Mouse (Mus musculus) hindbrain, embryonic 13.5 days (tissue): ENCODE results near the gene Eid3. TPM values are rescaled to one million over a fixed set of nuclear protein-coding genes. Genes with fewer than 3 reads are reported as not detected.

Experiments used
- ATAC-seq: fragments of 200-750 bp; cut with Nextera tagmentation; 2 replicates; pipeline ENCODE4 v1.8.0; 2017; ENCODE audit warnings: moderate TSS enrichment; ENCODE audit not compliant: low FRiP score
- H3K27ac ChIP-seq: fragments of 300-500 bp; sonication (generic); 2 replicates; pipeline ENCODE4 v1.5.1; 2015; ENCODE audit warnings: inconsistent platforms, mild to moderate bottlenecking, moderate library complexity
- H3K27me3 ChIP-seq: fragments of 300-500 bp; sonication (generic); 2 replicates; pipeline ENCODE4 v1.6.1; 2015; ENCODE audit warnings: mild to moderate bottlenecking, inconsistent platforms
- H3K36me3 ChIP-seq: fragments of 300-500 bp; sonication (generic); 2 replicates; pipeline ENCODE4 v1.6.1; 2015; ENCODE audit warnings: mild to moderate bottlenecking, inconsistent platforms
- H3K4me1 ChIP-seq: fragments of 300-500 bp; sonication (generic); replicated peaks from 2 replicates; pipeline ENCODE4 v1.6.1; 2015; ENCODE audit warnings: inconsistent platforms
- H3K4me2 ChIP-seq: fragments of 300-500 bp; sonication (generic); 2 replicates; pipeline ENCODE4 v1.6.1; 2015; ENCODE audit warnings: inconsistent platforms, mild to moderate bottlenecking, moderate library complexity
- H3K4me3 ChIP-seq: fragments of 300-500 bp; sonication (generic); 2 replicates; pipeline ENCODE4 v1.5.1; 2015; ENCODE audit warnings: mild to moderate bottlenecking, inconsistent platforms
- H3K9ac ChIP-seq: fragments of 300-500 bp; sonication (generic); 2 replicates; pipeline ENCODE4 v1.6.1; 2015; ENCODE audit warnings: mild to moderate bottlenecking, inconsistent platforms
- H3K9me3 ChIP-seq: fragments of 300-500 bp; sonication (generic); 2 replicates; pipeline ENCODE4 v1.6.1; 2016; ENCODE audit warnings: inconsistent platforms
- WGBS: fragments of 180-500 bp; shearing (Covaris S2); methylation state at CpG from one replicate; pipeline ENCODE4 v1.1.7; 2015; 5-methylcytosine and 5-hydroxymethylcytosine counted together
- polyA plus RNA-seq: library from polyadenylated mRNA; unstranded; fragments of >200 nt; fragmentation: Nextera tagmentation; extraction: Ambion mirVana; gene quantifications from 2 replicates; pipeline ENCODE4 v1.2.1, GENCODE M21; 2015

Gene Eid3
- polyA plus RNA-seq, result 0.39 and 0.68 TPM in 2 replicates

DNA sequence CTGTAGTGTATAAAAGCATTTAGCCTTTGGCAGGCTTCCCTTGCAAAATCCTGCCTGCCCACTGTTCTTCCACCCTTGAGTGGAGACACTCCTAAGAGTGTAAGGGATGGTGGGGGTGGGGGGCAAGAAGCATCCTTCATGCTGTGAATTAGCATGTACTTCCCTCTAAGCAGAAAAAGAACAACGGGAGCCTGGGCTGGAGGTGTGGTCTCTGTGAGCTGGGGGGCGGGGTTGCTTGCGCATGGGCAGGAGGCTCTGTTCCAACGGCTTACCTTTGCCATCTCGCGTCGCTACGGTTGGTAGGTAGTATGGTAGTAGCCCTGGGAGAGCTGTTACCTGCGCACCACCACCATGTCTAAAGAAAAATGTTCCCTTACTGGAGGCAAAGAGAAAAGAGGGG is at the start of gene Eid3:
Eid3 (plus strand) TSS at position 271 of the 400 bp plus-strand sequence.
- 0 out of 2 replicates have a peak within 1 kb of the TSS, but pooled peaks have one; percentile 4 for H3K27ac ChIP-seq
- H3K36me3 ChIP-seq, result peaks cover 29% of the 10 kb centered on the region
- 62% methylated on average over 9 of the region's 9 CpGs for WGBS
- no peak within 1 kb of the TSS for H3K9ac ChIP-seq
- no peaks in the 10 kb centered on the region for H3K27me3 ChIP-seq
- H3K9me3 ChIP-seq, result no peaks in the 10 kb centered on the region
- ATAC-seq, result 0 out of 2 replicates have a peak, but pooled peaks have one; percentile 16
- H3K4me1 ChIP-seq, result peaks cover 46% of the 10 kb centered on the region
- no peak within 1 kb of the TSS for H3K4me3 ChIP-seq
- H3K4me2 ChIP-seq, result peak within 1 kb of the TSS; percentile 22; the same call in 1 of the 2 replicates

DNA sequence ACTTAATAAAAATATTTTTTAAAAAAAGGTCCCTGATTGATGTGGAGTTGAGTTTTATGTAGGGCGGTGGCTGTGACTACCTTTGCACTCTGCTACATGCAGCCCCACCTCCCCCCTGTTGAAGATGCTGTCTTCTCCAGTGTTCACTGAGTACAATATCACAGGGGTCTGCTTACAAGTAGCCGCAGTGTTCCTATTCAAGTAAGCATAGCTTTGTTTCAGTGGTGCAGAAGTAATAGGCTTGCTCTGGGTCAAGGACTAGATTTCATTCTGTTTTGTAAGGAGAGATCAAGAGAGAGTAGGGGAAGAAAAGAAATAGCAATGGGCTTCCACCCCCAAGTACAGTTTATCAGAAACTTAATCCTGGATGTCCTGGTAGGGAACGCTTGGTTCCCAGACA is 48.9 kb upstream of the Eid3 start:
- H3K4me1 ChIP-seq, result no peaks in the 10 kb centered on the region
- H3K27me3 ChIP-seq, result no peaks in the 10 kb centered on the region
- no peaks in the 10 kb centered on the region for H3K36me3 ChIP-seq
- H3K27ac ChIP-seq, result no peak overlapping the region
- ATAC-seq, result no peak
- no peak overlapping the region for H3K4me2 ChIP-seq
- H3K9me3 ChIP-seq, result no peaks in the 10 kb centered on the region
- no peak overlapping the region for H3K4me3 ChIP-seq
- H3K9ac ChIP-seq, result no peak overlapping the region
- 47% methylated on average over 3 of the region's 3 CpGs for WGBS

DNA sequence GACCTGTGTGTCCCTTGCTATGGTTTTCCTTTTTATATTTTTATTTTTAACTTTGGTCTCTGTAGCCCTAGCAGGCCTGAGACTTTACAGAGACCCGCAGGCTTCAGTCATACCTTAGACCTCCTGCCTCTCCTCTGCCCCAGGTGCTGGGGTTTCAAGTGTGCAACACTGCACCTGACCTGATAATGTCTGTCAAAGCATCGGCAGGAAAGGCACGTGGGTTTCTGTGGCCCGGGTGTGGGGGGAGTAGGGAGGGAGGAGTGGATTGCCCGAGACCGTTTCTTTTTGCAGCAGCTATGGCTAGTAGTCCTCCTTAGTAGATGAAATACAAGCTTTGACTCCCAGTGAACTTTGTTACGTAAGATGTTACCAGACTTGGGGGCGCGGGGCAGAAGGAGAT is 48.5 kb upstream of the Eid3 start:
- Histone ChIP-seq H3K4me1 (no peaks in the 10 kb centered on the region), H3K4me3 (no peak overlapping the region), H3K4me2 (no peak overlapping the region), H3K9me3 (no peaks in the 10 kb centered on the region), H3K36me3 (no peaks in the 10 kb centered on the region), H3K9ac (no peak overlapping the region), H3K27me3 (no peaks in the 10 kb centered on the region), H3K27ac (no peak overlapping the region)
- WGBS, result 64% methylated on average over 9 of the region's 9 CpGs
- no peak for ATAC-seq

DNA sequence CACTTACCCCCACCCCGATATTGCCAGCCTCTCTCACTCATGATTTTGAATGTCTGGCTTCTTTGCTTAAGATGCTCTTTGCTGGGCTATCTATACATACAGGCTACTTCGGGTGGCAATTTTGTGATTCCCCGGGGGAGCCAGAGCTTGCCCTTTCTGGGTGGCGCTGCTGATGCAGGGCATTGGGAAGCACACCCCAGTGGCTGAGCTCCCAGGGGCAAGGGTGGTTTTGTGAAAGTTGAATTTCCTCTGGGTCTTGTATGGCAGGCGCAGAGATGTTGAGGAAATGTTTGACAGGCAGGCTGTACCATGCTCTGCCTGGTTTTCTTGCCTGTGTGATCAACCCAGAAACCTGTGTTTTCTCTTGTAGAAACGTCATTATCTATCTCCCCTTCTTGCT is 47.8 kb upstream of the Eid3 start:
- Histone ChIP-seq H3K27me3 (no peaks in the 10 kb centered on the region), H3K4me1 (no peaks in the 10 kb centered on the region), H3K9me3 (no peaks in the 10 kb centered on the region), H3K27ac (no peak overlapping the region), H3K4me2 (no peak overlapping the region), H3K9ac (no peak overlapping the region), H3K4me3 (no peak overlapping the region), H3K36me3 (no peaks in the 10 kb centered on the region)
- no peak for ATAC-seq
- WGBS, result 79% methylated on average over 6 of the region's 6 CpGs

DNA sequence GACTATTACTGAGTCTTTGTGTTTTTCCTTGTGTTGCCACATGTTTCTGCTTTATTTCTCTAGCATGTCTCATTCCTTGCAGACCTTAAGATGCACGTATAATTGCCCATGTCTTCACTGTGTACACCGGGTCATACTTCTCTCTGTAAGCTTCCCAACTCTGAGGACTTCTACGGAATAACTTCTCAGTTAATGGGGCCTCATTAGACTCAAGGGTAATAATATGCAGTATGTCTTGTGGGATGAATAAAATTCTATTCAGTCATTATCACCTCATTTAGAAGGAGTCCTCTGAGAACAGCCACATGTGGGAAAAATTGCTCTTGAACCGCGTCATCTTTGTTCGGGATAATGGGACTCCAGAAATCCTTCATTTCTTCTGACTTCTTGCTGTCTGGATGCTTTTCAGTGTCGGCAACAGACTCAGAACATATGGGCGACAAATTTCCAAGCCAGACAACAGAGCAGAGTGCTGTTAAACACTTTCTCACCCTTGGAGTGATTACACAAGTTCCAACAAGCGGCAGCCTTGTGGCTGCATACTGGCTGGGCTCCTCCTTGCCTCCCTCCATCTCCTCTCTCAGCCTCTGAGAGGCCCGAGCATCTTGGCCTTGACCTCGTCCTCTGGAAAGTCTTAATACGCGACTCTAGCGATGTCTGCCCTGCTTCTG is 43.2 kb upstream of the Eid3 start:
- no peak overlapping the region for H3K9ac ChIP-seq
- no peaks in the 10 kb centered on the region for H3K27me3 ChIP-seq
- H3K4me2 ChIP-seq, result no peak overlapping the region
- H3K4me1 ChIP-seq, result peaks cover 7% of the 10 kb centered on the region; the same call in 1 of the 2 replicates
- WGBS, result 79% methylated on average over 14 of the region's 14 CpGs
- H3K4me3 ChIP-seq, result no peak overlapping the region
- H3K9me3 ChIP-seq, result no peaks in the 10 kb centered on the region
- H3K27ac ChIP-seq, result no peak overlapping the region
- H3K36me3 ChIP-seq, result no peaks in the 10 kb centered on the region
- no peak for ATAC-seq

DNA sequence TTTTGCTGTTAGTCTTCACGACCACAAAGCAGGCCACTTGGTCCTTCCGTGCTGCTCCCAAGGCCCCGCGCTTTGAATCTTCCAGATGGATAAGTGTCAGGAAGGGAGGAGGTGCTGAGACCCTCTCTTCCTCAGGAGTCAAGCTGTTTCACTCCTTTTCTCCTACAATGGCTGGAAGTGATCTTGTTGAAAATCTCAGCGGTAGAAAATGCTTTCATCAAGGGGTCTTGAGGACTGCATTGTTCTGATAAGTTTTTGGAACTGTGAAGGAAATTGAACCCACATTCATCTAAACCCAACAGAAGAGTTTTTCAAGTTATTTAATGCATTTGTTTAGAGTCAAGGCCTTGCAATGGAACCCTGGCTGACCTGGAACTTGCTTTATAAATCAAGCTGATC is 42.6 kb upstream of the Eid3 start:
- H3K27ac ChIP-seq, result no peak overlapping the region
- no peaks in the 10 kb centered on the region for H3K36me3 ChIP-seq
- no peak for ATAC-seq
- H3K4me2 ChIP-seq, result no peak overlapping the region
- H3K9me3 ChIP-seq, result no peaks in the 10 kb centered on the region
- H3K9ac ChIP-seq, result no peak overlapping the region
- H3K4me3 ChIP-seq, result no peak overlapping the region
- H3K27me3 ChIP-seq, result no peaks in the 10 kb centered on the region
- peaks cover 7% of the 10 kb centered on the region; the same call in 1 of the 2 replicates for H3K4me1 ChIP-seq
- WGBS, result 76% methylated on average over 5 of the region's 5 CpGs

DNA sequence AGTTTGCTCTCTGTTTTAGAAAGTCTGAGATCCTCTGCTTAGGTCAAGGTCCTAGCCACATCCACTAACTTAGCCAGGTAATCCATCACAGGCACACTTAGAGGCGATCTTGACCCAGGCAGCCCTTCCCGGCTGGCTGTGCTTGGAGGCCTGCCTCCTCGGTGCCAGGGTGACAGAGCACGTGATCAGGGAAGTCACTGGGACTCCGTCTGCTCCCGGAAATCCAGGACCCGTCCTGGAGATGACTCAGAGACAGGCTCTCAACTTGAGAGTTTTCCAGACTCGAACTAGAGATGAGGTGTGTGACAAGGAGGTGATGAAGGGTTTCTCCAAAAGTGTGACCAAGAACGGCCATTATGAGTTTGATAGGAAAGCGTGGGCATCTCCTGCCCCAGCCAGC is 41.9 kb upstream of the Eid3 start:
- Histone ChIP-seq H3K9me3 (no peaks in the 10 kb centered on the region), H3K4me1 (peaks cover 7% of the 10 kb centered on the region; the same call in 1 of the 2 replicates), H3K4me2 (no peak overlapping the region), H3K27me3 (no peaks in the 10 kb centered on the region), H3K27ac (no peak overlapping the region), H3K36me3 (no peaks in the 10 kb centered on the region), H3K4me3 (no peak overlapping the region), H3K9ac (no peak overlapping the region)
- no peak for ATAC-seq
- WGBS, result 69% methylated on average over 10 of the region's 10 CpGs

DNA sequence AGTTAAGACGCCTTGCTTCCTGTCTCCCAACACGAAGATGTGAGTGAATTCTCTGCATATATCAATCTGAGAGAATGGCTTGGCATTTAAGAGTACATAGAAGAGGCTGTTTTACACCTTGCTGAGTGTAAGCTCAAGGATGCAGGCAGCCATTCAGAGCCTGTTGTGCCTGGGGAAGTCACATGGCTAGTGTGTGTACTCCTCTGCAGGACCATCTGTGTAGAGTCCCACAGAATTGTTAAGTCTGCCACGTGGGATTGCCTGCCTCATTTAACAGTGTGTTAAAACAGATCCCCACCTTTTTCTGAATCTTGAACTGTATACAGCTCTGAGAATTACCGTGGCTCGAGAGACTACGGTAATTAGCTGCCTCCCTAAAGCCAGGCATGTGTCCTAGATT is 39.9 kb upstream of the Eid3 start:
- H3K4me1 ChIP-seq, result peaks cover 7% of the 10 kb centered on the region; the same call in 1 of the 2 replicates
- H3K36me3 ChIP-seq, result no peaks in the 10 kb centered on the region
- H3K9me3 ChIP-seq, result no peaks in the 10 kb centered on the region
- no peak overlapping the region for H3K9ac ChIP-seq
- WGBS, result 50% methylated on average over 6 of the region's 6 CpGs
- H3K27me3 ChIP-seq, result no peaks in the 10 kb centered on the region
- H3K27ac ChIP-seq, result no peak overlapping the region
- H3K4me2 ChIP-seq, result no peak overlapping the region
- ATAC-seq, result no peak
- no peak overlapping the region for H3K4me3 ChIP-seq

DNA sequence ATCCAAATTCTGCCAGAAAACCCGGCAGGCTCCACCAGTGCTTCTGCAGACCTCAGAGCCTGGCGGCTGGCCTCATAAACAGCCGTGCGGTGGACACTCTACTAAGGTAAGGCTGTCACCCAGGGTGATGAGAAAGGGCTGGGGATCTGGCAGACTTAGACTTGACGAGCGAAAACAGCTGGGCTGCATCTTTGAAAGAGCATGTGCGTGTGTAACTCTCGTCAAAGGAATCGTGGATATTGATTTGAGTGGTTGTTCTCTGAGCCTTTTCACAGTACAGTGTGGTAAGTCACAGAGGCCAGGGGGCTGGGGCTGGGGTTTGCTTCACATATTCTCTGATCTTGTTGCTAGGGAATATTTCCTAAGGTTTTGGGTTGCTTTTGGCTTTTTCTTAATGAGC is 32.5 kb upstream of the Eid3 start, which contains the start of gene Txnrd1:
Txnrd1 (plus strand) TSS at position 26 of the 400 bp plus-strand sequence.
- H3K4me2 ChIP-seq, result no peak within 1 kb of the TSS
- no peaks in the 10 kb centered on the region for H3K9me3 ChIP-seq
- no peak within 1 kb of the TSS for H3K27ac ChIP-seq
- WGBS, result 64% methylated on average over 9 of the region's 9 CpGs
- ATAC-seq, result no peak
- no peaks in the 10 kb centered on the region for H3K4me1 ChIP-seq
- H3K9ac ChIP-seq, result no peak within 1 kb of the TSS
- no peak within 1 kb of the TSS for H3K4me3 ChIP-seq
- no peaks in the 10 kb centered on the region for H3K36me3 ChIP-seq
- no peaks in the 10 kb centered on the region for H3K27me3 ChIP-seq

DNA sequence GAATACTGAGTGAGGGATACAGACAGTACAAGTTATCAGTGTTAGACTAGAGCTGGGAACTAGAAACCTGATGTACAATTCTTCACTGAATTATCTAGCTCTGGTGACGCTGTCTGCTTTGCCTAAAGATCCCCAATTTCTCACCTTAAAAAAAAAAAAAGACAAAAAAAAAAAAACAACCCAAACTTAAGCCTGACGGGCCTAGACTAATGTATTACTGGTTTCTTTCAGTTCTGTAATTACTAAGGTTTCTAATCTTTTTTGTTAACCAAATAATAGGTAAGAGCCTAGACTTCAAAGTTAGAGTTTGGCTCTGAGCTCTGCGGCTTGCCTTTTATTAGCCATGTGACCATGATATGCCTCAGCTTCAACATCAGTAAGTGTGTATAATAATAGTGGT is 30.5 kb upstream of the Eid3 start:
- Histone ChIP-seq H3K4me1 (no peaks in the 10 kb centered on the region), H3K27me3 (no peaks in the 10 kb centered on the region), H3K9ac (no peak overlapping the region), H3K4me2 (no peak overlapping the region), H3K9me3 (no peaks in the 10 kb centered on the region), H3K27ac (no peak overlapping the region), H3K4me3 (no peak overlapping the region), H3K36me3 (no peaks in the 10 kb centered on the region)
- ATAC-seq, result no peak
- WGBS, result 100% methylated on average over 3 of the region's 3 CpGs

DNA sequence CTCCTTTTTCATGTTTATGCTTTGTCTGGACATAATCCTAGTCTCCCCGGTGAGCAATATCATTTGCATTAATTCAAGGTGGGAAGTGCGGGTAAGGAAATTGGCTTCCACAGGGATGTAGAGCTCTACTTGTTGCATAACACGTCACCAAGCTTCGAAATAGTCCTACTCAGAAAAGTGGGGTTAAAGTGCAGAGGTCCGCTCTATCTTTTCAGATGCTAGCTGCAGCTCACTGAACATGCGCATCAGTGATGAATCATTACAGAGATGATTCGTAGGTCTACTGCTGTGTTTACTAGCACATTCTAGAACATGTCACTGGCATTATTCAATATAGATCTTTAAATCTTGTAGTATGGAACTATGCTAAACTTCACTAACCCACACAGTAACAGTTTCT is 28.0 kb upstream of the Eid3 start:
- WGBS, result 87% methylated on average over 7 of the region's 7 CpGs

DNA sequence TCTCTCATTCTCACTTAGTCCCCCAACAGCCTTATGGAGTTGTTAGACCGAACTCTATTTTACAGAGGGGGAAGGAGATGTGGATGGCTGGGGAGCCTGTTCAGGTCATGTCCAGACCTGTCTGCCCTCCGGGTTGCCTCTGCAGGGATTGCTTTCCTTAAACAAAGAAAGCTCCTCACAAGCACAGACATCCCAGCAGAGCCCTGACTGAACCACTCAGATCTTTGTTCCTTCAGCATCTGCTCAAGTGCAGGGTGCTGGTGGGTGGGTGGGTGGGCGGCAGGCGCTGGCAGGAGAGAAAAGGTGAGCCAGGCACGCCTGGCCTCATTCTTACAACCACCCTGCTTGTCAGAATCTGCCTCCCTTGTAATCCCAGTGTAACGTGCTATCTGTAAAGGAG is 22.3 kb upstream of the Eid3 start:
- no peak for ATAC-seq
- no peaks in the 10 kb centered on the region for H3K27me3 ChIP-seq

More for the DNA sequence above, 28.0 kb upstream of the Eid3 start:
- H3K27me3 ChIP-seq, result no peaks in the 10 kb centered on the region
- H3K4me3 ChIP-seq, result no peak overlapping the region
- ATAC-seq, result no peak
- no peak overlapping the region for H3K27ac ChIP-seq
- no peak overlapping the region for H3K9ac ChIP-seq
- no peaks in the 10 kb centered on the region for H3K36me3 ChIP-seq
- H3K9me3 ChIP-seq, result no peaks in the 10 kb centered on the region
- no peak overlapping the region for H3K4me2 ChIP-seq
- H3K4me1 ChIP-seq, result no peaks in the 10 kb centered on the region

DNA sequence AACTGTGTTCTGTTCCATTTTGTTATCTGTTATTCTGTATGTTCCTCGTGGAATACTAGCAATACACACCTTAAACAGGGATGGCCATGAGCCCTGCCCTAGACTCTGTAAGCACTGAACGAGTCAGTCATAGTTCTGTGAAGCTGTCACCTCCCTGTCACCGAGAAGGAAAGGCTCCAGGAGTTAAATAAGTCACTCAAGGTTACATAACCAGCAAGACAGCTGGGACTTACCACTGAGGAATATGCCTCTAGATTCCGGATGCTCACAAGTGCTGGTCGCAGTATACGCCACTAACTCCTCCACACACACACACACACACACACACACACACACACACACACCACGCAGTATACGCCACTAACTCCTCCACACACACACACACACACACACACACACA is 21.7 kb upstream of the Eid3 start:
- Histone ChIP-seq H3K36me3 (no peaks in the 10 kb centered on the region), H3K27ac (no peak overlapping the region), H3K4me1 (no peaks in the 10 kb centered on the region), H3K9me3 (no peaks in the 10 kb centered on the region), H3K4me2 (no peak overlapping the region), H3K4me3 (no peak overlapping the region), H3K27me3 (no peaks in the 10 kb centered on the region), H3K9ac (no peak overlapping the region)
- WGBS, result 87% methylated on average over 6 of the region's 8 CpGs
- ATAC-seq, result no peak

More for the DNA sequence above, 22.3 kb upstream of the Eid3 start:
- Histone ChIP-seq H3K4me2 (no peak overlapping the region), H3K27ac (no peak overlapping the region), H3K9ac (no peak overlapping the region), H3K36me3 (no peaks in the 10 kb centered on the region), H3K9me3 (no peaks in the 10 kb centered on the region), H3K4me3 (no peak overlapping the region), H3K4me1 (no peaks in the 10 kb centered on the region)
- WGBS, result 68% methylated on average over 6 of the region's 6 CpGs
